Mouse (Mus musculus) midbrain, embryonic 14.5 days (tissue): Measurements from ENCODE around the gene Polr2i. TPM values are rescaled to one million over a fixed set of nuclear protein-coding genes. Genes with fewer than 3 reads are reported as not detected.
A peak's percentile ranks its signal among the peaks of the same experiment; 100 is the strongest.

Experiments
- ATAC-seq: fragments of 200-750 bp; cut with Nextera tagmentation; 2 replicates; pipeline ENCODE4 v1.8.0; 2017; ENCODE audit warnings: moderate number of reproducible peaks, moderate library complexity; ENCODE audit not compliant: low FRiP score, low TSS enrichment
- DNase-seq: peaks from one replicate; pipeline ENCODE4 v3.0.0-alpha.2; 2015
- H3K27ac ChIP-seq: fragments of 300-500 bp; sonication (generic); replicated peaks from 2 replicates; pipeline ENCODE4 v1.5.1; 2014; ENCODE audit warnings: mild to moderate bottlenecking, low read depth, low read length, moderate library complexity
- H3K27me3 ChIP-seq: fragments of 300-500 bp; sonication (generic); 2 replicates; pipeline ENCODE4 v1.6.1; 2014; ENCODE audit warnings: low read length, control low read depth, mixed read lengths; ENCODE audit not compliant: control insufficient read depth, insufficient read depth
- H3K36me3 ChIP-seq: fragments of 300-500 bp; sonication (generic); 2 replicates; pipeline ENCODE4 v1.6.1; 2014; ENCODE audit warnings: low read length, control low read depth; ENCODE audit not compliant: control insufficient read depth, insufficient read depth
- H3K4me1 ChIP-seq: fragments of 300-500 bp; sonication (generic); 2 replicates; pipeline ENCODE4 v1.6.1; 2014; ENCODE audit warnings: mild to moderate bottlenecking, antibody characterized with exemption, low read length, control low read depth; ENCODE audit not compliant: control insufficient read depth, insufficient read depth
- H3K4me2 ChIP-seq: fragments of 300-500 bp; sonication (generic); 2 replicates; pipeline ENCODE4 v1.6.1; 2014; ENCODE audit warnings: mild to moderate bottlenecking, low read length, moderate library complexity
- H3K4me3 ChIP-seq: fragments of 300-500 bp; sonication (generic); replicated peaks from 2 replicates; pipeline ENCODE4 v1.5.1; 2014; ENCODE audit warnings: low read depth, low read length
- H3K9ac ChIP-seq: fragments of 300-500 bp; sonication (generic); replicated peaks from 2 replicates; pipeline ENCODE4 v1.6.1; 2014; ENCODE audit warnings: mild to moderate bottlenecking, low read length, moderate library complexity
- H3K9me3 ChIP-seq: fragments of 300-500 bp; sonication (generic); 2 replicates; pipeline ENCODE4 v1.6.1; 2016; ENCODE audit warnings: low read length, control low read depth, mixed read lengths; ENCODE audit not compliant: control insufficient read depth
- WGBS: fragments of 180-500 bp; shearing (Covaris S2); extraction: QIAGEN DNeasy Blood & Tissue Kit; methylation state at CpG from one replicate; pipeline ENCODE4 v1.1.7; 2014; 5-methylcytosine and 5-hydroxymethylcytosine counted together
- polyA plus RNA-seq: library from polyadenylated mRNA; unstranded; fragments of >200 nt; fragmentation: Nextera tagmentation; extraction: Ambion mirVana; gene quantifications from 2 replicates; pipeline ENCODE4 v1.2.1, GENCODE M21; 2014

The Polr2i gene
- polyA plus RNA-seq, 1 experiment from 2014 or later = 176 TPM

- Histone ChIP-seq H3K27me3 (no peaks in the 10 kb centered on the region), H3K27ac (no peak overlapping the region), H3K4me2 (no peak overlapping the region), H3K9me3 (no peaks in the 10 kb centered on the region), H3K4me1 (no peaks in the 10 kb centered on the region), H3K9ac (no peak overlapping the region), H3K4me3 (no peak overlapping the region), H3K36me3 (0 out of 2 replicates have a peak, but pooled peaks cover 6% of the 10 kb centered on the region)
- WGBS = 87% methylated on average over 7 of the region's 7 CpGs
- ATAC-seq = no peak
- no peak for DNase-seq
Observed at GRCm38 (mm10) chr7:30265935-30266334, 34.2 kb downstream of the Polr2i start.

GRCm38 (mm10) chr7:30266780-30267179, 35.0 kb downstream of the Polr2i start:
- ATAC-seq (no peak), DNase-seq (no peak)
- H3K4me2 ChIP-seq = no peak overlapping the region
- no peak overlapping the region for H3K4me3 ChIP-seq
- H3K4me1 ChIP-seq = no peaks in the 10 kb centered on the region
- no peaks in the 10 kb centered on the region for H3K27me3 ChIP-seq
- H3K9ac ChIP-seq = no peak overlapping the region
- no peaks in the 10 kb centered on the region for H3K9me3 ChIP-seq
- H3K27ac ChIP-seq = no peak overlapping the region
- WGBS = 83% methylated on average over 3 of the region's 3 CpGs
- H3K36me3 ChIP-seq = 0 out of 2 replicates have a peak, but pooled peaks cover 6% of the 10 kb centered on the region

- H3K9me3 ChIP-seq = no peaks in the 10 kb centered on the region
- H3K4me3 ChIP-seq = no peak overlapping the region
- ATAC-seq (no peak), DNase-seq (no peak)
- no peaks in the 10 kb centered on the region for H3K4me1 ChIP-seq
- H3K36me3 ChIP-seq = 0 out of 2 replicates have a peak, but pooled peaks cover 6% of the 10 kb centered on the region
- 0 out of 2 replicates have a peak overlapping the region, but pooled peaks have one; percentile 6 for H3K9ac ChIP-seq
- no peak overlapping the region for H3K27ac ChIP-seq
- no peaks in the 10 kb centered on the region for H3K27me3 ChIP-seq
- H3K4me2 ChIP-seq = no peak overlapping the region
- 89% methylated on average over 4 of the region's 4 CpGs for WGBS
Observed at GRCm38 (mm10) chr7:30269641-30270040, 37.9 kb downstream of the Polr2i start.

- no peak overlapping the region for H3K4me3 ChIP-seq
- H3K4me1 ChIP-seq = no peaks in the 10 kb centered on the region; the same call in 1 of the 2 replicates
- no peak overlapping the region for H3K9ac ChIP-seq
- 87% methylated on average over 6 of the region's 6 CpGs for WGBS
- no peak overlapping the region for H3K27ac ChIP-seq
- H3K4me2 ChIP-seq = no peak overlapping the region
- DNase-seq = no peak
- H3K9me3 ChIP-seq = no peaks in the 10 kb centered on the region
- H3K27me3 ChIP-seq = no peaks in the 10 kb centered on the region
- H3K36me3 ChIP-seq = no peaks in the 10 kb centered on the region
- ATAC-seq = no peak
Observed at GRCm38 (mm10) chr7:30274383-30274782, 42.6 kb downstream of the Polr2i start.

- Histone ChIP-seq H3K27me3 (no peaks in the 10 kb centered on the region), H3K27ac (no peak overlapping the region), H3K36me3 (no peaks in the 10 kb centered on the region), H3K4me1 (peaks cover 9% of the 10 kb centered on the region; the same call in 1 of the 2 replicates), H3K9me3 (no peaks in the 10 kb centered on the region), H3K9ac (no peak overlapping the region), H3K4me3 (no peak overlapping the region), H3K4me2 (0 out of 2 replicates have a peak overlapping the region, but pooled peaks have one; percentile 93)
- ATAC-seq (no peak), DNase-seq (no peak)
- WGBS = 64% methylated on average over 2 of the region's 2 CpGs
Observed at GRCm38 (mm10) chr7:30278911-30279310, 47.2 kb downstream of the Polr2i start.

GRCm38 (mm10) chr7:30279536-30279935, 47.8 kb downstream of the Polr2i start:
- no peak for ATAC-seq
- Histone ChIP-seq H3K27me3 (no peaks in the 10 kb centered on the region), H3K4me1 (peaks cover 9% of the 10 kb centered on the region; the same call in 1 of the 2 replicates), H3K36me3 (no peaks in the 10 kb centered on the region), H3K9ac (peak overlapping the region; percentile 44; the same call in 1 of the 2 replicates), H3K4me3 (peak overlapping the region; percentile 61), H3K9me3 (no peaks in the 10 kb centered on the region), H3K27ac (no peak overlapping the region), H3K4me2 (peak overlapping the region; percentile 93)
- under 1% methylated on average over 6 of the region's 6 CpGs for WGBS
- DNase-seq = no peak

GRCm38 (mm10) chr7:30279951-30280669, 48.4 kb downstream of the Polr2i start, which contains the start of the genes Thap8 and Wdr62:
Thap8 (plus strand) TSS chr7:30280094.
Wdr62 (minus strand) TSS chr7:30280419.
- Histone ChIP-seq H3K36me3 (no peaks in the 10 kb centered on the region), H3K4me1 (peaks cover 9% of the 10 kb centered on the region; the same call in 1 of the 2 replicates), H3K9me3 (no peaks in the 10 kb centered on the region), H3K4me3 (peak within 1 kb of the TSS; percentile 61), H3K27ac (peak within 1 kb of the TSS; percentile 95), H3K27me3 (no peaks in the 10 kb centered on the region), H3K4me2 (peak within 1 kb of the TSS; percentile 93), H3K9ac (peak within 1 kb of the TSS; percentile 47)
- DNase-seq (peak; percentile 97), ATAC-seq (peak; percentile 96)
- WGBS = under 1% methylated on average over 49 of the region's 49 CpGs

- Histone ChIP-seq H3K9me3 (no peaks in the 10 kb centered on the region), H3K4me3 (peak overlapping the region; percentile 61), H3K4me1 (peaks cover 9% of the 10 kb centered on the region; the same call in 1 of the 2 replicates), H3K36me3 (no peaks in the 10 kb centered on the region), H3K27ac (peak overlapping the region; percentile 95), H3K4me2 (peak overlapping the region; percentile 93), H3K27me3 (no peaks in the 10 kb centered on the region), H3K9ac (peak overlapping the region; percentile 47)
- DNase-seq (peak; percentile 95), ATAC-seq (peak; percentile 88)
- under 1% methylated on average over 20 of the region's 20 CpGs for WGBS
Observed at GRCm38 (mm10) chr7:30280670-30281138, 49.0 kb downstream of the Polr2i start.
